Mouse (Mus musculus): ENCODE results near the gene Ascc1.

Gene Ascc1

DNA sequence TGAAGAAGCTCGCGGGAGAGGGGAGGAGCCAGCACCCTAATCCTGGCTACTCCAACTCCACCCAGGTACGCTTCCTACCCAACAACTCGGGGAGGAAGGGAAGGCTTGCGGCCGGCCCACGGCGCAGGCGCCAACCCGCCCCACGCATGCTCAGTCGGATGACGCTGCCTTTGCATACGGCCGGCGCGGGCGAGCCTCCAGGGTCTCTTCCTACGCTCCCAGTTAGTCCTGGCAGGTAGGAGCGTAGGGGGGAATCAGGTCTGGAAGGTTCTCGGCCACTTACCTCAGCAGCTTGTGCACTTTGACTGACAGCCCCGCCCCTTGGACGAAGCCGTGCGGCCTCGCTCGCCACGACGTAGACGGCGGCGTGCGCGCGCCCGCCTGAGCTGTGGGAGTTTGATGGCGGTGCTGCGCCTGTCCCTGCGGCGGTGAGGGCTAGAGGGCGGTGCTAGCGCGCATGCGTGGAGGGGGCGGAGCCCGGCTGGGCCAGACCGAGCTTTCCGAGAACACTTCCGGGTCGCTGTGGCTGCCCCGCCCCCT, at the start of gene Ascc1, which contains the start of gene Anapc16:
TSS of gene Ascc1 (plus strand) at position 133 of the 540 bp plus-strand sequence.
TSS of gene Anapc16 (minus strand) at position 463 of the 540 bp plus-strand sequence.
- peak; percentile 95 for DNase-seq (ENCODE audit: low spot score in 2 of 2)

DNA sequence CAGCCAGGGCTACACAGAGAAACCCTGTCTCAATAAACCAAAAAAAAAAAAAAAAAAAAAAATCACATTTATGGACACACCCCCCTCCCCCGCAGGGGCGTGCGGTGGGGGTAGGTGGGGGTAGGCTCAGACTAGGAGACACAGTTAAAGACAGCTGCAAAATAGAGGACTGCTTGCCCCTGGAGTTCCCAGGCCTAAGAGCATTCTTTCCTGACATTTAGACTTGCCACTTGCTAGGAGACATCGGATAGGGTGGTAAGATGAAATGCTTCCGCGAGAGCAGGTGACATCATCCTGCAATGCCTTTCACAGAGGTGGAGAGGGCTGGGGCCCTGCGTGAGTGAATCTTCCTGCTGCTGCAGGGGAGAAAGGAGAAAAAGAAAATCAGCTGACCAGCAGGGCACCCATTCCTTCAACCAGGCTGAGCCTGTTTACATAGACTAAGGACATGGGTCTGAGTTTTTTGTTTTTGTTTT, 49.0 kb upstream of the Ascc1 start:
- DNase-seq (ENCODE audit: low spot score in 2 of 2), result no peak

DNA sequence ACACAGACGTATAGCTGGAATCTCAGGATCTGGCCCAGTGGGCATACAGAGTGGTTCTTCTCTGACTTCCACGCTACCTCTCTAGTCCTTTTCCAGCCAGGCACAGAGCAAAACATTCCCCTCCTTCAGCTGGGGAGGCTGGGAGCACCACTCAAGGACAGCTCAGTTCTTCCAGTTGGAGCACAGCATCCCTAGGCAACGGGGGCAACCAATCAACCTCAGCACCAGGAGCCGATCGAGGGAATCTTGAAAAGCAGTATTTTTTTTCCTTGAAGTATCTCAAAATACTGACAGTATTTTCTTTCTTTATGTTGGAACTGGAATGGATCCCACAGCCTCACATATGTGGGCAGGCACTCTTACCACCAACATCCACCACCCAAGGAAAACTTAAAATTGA, 45.9 kb upstream of the Ascc1 start:
- DNase-seq (ENCODE audit: low spot score in 2 of 2), result no peak

DNA sequence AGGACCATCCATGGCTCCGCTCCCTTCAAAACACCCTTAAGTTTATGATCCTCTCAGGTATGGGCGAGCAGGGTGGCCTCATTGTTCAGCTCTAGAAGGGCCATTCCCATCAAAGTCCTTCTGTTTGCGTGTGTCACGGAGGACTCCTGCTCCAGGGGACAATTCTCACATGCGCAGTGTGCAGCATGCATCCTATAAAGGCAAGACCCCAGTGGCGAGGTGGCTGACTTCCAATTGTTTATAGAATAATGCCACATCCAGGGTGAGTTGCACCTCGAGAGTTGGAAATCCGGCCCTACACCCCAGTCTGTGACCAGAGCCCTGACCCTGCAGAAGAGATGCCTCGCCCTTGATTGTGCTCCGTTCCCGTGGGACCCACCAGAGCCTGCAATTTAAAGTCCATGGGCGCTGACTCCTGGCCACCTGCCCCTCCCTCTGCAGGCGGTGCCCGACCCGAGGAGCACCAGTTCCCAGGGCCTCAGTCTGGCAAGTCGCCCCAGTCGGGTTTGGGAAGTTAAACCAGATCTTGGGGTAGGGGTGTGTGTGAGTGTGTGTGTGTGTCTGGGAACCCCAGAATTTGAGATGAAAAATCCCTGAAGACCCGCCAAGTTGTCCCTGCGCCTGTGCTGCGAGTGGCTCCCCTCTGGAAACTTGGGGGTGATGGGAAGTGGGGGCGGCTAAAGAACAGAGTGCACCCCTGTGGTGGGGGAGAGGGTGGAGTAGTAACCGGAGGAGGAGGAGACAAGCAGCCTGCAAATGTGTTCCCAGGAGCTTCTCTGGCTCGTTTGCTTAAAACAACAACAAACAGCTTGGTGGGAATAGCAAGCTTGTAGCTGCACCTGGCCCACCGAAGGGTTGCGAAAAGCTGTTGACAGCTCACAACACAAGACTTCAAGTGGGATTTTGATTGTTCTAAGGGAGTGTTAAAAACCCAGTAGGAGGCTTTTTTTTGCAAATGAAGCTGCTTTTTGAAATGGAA, 45.1 kb upstream of the Ascc1 start:
- no peak for DNase-seq (ENCODE audit: low spot score in 2 of 2)

DNA sequence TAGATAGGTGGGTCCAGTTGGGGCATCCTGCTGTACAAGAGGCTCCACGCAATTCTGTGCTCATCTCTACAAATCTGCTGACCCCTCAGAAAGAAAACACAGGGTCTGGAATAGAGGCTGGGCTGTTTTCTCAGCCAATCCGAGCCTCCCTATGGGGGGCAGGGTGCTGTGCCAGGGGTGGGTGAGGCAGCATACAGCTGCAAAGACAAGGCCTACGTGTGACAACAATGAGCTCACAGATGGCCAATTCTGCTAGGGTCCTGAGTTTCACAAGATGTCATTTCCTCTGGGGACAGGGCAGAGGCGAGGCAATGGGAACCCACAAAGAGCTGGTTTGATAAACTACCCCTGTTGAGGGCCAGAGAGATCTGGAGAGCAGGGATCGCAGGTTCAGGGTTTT, 44.1 kb upstream of the Ascc1 start:
- DNase-seq (ENCODE audit: low spot score in 2 of 2), result no peak

DNA sequence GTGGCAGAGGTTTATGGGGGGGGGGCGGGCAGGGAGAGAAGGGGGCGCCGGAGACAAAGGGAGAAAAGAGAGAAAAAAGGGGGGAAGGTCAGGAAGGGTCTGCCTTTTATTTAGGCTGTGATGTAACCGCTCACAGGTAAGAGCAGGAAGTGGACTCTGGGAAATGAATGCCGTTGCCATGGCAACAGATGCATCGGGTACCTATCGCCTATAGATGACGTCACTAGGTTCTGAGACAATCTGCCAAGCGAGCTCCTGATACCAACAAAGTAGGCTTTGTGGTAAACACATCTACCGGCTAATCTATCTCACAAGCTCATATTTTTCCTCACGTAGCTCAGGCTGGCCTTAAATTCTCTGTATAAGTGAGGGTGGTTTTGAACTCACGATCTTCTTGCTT, 43.1 kb upstream of the Ascc1 start:
- DNase-seq (ENCODE audit: low spot score in 2 of 2), result no peak

DNA sequence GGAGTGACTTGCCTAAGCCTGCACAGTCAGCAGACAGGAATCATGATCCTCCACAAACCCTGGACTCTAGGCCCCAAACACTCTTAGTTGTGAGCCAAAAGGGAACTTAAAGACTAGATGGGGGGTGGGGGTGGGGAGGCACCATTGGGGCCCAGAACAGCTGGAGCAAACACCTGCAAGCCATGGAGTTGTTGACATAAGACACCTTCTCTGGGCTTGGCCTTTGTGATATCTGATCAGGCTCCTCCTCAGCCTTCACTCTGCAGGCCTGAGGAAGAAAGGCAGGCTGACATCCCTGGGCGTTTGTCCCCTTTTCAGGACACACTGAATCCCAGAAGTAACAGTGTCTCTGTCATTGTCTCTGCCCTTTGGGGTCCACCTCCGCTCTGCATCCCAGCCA, 39.0 kb upstream of the Ascc1 start:
- DNase-seq (ENCODE audit: low spot score in 2 of 2), result no peak

DNA sequence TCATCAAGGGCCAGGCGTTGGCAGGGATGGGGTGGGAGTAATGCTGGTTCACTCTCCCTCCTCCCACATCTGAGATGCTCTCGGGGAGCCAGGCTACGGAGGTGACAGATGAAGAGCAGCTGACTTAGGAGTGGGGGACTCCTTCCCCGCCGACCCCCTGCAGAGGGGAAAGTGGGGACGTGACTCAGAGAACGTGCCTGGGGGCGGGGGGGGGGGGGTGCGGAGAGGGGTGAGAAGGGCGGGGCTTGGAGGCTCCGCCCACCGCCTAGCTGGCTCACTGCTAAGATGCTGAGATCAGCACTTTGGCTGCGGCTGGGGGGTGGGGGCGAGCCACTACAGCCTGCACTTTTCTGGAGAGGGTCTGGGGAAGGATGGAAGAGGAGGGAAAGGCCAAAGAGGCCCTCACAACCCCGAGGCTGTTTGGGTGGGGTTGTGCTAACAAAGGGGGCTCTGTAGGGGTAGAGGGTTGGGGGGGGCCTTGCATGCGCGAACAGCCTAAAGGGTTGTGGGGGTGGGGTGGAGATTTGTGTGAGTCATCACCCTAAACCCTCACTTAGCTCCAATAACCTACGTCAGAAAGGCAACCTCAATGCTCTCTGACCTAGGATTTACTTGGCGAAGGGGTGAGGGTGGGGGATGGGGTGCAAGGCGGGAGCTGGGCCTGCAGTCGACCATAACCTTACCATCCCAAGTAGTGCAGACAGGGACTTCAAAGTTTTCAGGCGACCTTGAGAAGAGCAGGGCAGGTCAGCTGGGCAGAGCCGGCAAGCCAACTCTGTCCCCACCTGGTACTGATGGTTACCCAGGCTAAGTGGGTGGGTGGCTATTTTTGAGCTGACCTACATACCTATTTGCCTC, 37.9 kb upstream of the Ascc1 start:
- DNase-seq (ENCODE audit: low spot score in 2 of 2), result no peak

DNA sequence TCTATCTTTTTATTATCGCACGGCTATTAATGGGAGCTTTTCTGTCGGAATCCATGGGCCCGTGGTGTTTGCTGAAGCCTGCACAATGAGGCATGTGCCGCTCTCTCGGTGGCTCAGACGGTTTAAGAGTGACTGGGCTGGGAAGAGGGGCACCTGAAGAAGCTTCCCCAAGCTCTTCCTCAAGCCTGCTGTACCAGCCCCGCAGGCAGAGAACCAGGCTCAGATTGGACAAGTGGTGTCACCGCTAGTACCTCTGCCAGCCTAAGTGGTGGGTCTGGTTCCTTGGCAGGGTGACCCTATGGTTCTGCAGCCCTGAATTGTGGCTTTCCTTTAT, 37.3 kb upstream of the Ascc1 start:
- DNase-seq (ENCODE audit: low spot score in 2 of 2), result no peak

DNA sequence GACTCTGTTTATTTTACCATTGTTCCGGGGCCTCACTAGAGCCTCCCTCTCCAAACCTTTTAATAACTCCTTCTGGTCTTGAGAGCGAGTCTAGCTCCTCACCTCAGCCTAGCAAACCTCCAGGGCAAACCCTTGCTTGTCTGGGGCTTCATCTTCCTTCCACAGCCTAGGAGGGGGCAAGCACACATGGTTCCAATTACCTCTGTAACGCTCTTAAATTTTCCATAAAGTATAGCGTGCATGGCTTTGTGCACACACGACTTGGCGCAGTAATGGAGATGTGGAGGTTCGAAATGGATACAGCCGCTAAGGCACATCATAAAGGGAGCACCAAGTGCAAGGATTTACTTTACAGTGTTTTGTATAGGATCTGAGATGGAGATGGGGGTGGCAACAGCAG, 36.8 kb upstream of the Ascc1 start:
- DNase-seq (ENCODE audit: low spot score in 2 of 2), result no peak

DNA sequence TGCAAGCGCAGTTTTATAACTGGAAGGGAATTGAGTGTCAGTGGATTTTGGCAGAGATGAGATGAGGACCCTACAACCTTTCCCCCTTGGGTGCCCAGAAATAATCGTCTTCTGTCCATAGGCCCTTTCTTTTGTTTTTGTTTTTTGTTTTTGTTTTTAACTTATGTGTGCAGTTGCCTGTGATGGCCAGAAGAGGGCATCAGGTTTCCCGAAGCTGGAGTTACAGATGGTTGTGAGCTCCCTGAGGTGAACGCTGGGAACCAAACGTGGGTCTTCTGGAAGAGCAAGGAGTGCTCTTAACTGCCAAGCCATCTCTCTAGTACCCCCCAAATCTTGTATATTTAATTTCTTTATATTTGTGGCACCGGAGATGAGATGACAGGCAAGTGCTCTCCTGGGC, 35.9 kb upstream of the Ascc1 start:
- DNase-seq (ENCODE audit: low spot score in 2 of 2), result no peak

DNA sequence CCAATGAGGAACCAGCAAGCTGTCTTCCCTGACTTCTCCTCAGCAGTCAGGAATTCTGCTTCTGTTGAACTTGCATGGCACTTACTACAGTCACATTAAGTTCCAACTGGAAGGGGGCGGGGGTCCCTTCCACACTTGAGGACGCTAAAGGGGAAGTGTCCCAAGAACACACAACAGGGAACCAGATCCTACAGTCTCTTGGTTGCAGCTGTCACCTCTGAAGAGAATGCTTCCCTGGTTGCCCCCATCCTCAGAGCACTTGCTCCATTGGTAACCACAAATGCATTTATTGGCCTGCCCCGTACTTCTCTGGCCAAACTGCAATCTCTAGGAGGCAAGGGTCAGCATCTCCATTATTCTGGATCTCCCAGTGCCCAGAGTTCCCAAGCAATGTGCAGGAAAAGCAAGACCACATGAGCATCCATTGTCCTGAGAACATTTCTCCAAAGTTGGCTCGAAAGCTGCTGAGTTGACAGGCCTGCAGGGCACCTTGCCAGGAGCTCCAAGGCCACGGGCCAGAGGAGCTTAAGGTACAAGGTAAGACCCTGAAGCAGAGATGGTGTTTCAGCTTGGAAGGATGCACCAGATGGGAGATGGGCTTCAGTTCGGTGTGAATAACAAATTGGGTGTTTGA, 35.2 kb upstream of the Ascc1 start:
- no peak for DNase-seq (ENCODE audit: low spot score in 2 of 2)

DNA sequence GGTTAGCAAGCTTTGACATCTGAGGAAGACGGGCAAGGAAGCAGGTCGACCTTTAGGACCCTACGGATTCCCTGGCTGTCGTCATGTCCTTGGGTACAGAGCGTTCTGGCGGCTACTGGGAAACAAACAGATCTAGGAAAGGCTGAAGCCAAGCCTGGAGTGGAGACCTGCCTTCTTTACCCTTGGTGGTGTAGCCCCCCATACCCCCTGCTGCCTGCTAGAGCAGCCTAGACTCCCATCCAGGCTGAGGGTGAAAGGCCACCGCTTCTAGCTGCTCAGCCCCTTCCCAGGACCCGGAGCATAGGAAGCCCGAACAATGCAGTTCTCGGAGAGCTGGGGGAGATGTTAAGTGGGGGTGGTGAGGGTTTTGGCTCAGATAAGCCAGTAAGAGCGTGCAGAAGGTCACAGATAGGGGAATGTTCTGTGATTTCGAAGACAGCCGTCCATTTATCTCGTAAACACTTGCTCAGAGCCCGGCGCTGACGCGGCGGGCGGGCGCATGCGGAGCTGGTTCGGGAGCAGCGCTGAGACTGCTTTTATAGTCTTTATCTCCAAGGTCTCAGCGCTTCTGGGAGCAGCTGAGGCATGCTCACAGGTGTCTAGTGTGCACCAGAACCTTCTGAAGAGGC, 32.7 kb upstream of the Ascc1 start:
- peak; percentile 50 to 73 for DNase-seq (ENCODE audit: low spot score in 2 of 2)

DNA sequence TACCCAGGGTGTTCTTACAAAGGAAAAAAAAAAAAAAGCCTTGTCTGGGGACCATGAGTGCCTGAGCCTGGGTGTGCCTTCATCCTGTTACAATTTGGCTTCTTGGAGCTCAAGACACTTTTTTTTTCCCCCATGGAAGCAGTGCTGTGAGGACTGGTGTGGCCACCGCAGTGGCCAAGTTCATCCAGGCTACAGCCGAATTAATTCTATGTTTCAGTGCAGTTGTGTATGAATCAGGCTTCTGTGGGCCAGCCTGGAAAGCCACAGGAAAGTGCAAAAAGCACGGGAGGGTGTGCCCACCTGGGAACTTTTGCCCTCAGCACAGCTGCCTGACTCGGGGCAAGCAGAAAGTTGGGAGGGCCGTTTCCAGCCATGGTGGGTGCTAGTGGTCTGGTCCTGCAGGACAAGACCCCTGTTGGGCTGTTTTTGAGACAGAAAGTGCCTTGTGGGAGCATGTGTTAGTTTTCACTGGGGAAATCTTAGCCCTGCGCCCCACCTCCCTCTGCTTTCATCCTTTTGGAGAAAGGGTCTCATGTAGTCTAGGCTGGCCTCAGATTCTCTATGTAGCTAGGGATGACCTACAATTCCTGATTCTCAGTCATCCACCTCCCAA, 32.0 kb upstream of the Ascc1 start:
- no peak for DNase-seq (ENCODE audit: low spot score in 2 of 2)

DNA sequence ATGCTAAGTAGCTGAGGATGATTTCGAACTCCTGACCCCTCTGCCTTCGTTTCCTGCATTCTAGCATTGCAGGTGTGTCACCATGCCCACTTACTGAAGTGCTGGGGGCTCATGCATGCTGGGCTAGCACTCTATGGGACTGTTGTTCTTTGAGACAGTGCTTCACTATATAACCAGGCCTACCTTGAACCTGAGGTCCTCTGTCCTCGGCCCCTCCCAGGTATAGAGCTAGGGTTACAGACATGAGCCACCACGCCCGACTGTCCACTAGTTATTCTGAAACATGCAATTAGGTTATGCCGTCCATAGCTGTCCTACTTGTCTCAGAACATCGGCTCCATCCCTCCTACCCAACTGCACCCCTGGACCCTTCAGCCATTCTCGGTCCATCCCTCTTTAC, 30.8 kb upstream of the Ascc1 start:
- DNase-seq (ENCODE audit: low spot score in 2 of 2), result no peak

DNA sequence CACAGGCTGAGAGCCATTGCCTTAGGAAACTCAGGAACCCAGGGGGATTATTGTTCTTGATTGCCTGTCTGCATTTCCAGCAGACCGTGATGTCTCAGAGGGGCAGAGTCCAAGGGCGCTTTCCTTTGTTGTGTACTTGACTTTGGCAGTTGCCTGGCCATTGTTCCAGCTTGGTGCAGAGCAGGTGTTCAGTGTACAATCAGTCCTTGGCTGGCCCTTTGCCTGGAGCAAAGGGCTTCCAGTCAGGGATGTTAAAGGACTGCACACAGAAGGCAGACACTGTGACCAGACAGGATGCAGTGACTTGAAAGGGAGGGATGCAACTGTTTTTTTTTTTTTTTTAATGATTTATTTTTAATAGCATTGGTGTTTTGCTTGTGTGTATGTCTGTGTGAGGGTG, 30.1 kb upstream of the Ascc1 start:
- no peak for DNase-seq (ENCODE audit: low spot score in 2 of 2)

DNA sequence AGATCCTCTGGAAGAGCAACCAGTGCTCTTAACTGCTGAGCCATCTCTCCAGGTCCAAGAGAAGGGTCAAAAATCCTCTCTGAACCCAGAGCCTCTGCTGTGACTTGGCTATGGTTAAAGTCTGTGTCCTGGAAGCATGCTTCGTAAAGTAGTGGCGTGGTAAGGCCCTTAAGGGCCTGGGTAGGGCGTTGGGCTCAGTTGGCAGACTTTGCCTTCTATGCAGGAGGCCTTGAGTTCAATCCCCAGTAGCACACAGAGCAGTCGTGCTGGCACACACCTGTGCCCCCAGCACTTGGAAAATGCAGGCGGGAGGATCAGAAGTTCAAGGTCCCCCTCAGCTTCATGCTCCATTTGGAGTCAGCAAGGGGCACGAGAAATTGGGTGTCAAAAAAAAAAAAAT, 29.6 kb upstream of the Ascc1 start:
- no peak for DNase-seq (ENCODE audit: low spot score in 2 of 2)

DNA sequence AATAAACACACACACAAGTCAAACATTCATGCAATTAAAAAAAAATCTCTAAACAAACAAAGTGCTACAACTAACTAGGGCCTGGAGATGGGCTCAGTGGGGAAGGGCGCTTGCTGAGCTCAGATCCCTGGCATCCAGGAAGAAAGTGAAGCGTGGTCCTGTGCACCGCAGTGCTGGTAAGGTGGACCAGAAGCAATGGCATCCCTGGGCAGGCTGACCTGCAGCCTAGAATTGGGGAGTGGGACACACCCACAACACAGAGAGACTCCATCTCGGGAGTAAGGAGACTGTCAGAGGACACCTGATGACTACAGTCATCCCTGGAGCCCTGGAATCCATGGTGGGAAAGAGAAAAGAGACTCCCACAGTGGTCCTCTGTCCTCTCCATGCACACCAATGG, 29.2 kb upstream of the Ascc1 start:
- no peak for DNase-seq (ENCODE audit: low spot score in 2 of 2)

DNA sequence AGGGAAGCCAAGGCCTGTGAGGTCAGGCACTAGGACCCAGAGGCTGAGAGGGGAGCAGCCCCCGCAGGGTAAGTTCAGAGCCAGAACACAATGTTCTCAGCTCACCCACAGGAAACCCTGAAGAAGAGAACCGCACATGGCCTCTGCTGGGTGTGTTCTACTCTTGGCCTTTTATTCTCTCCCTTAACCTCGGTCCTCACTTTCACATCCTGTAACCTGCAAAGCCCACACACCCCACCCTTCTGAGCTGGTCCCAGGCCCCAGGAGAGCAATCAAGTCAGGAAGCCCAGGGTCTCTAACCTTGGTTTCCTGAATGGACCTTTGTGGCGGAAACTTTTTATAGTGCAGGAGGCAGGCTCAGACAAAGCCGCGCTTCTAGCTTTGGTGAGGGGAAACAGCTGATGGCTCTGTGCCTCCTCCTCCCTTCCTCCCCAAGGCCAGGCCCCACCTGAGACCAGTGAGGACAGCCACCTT, 28.4 kb upstream of the Ascc1 start:
- peak in 1 of 2 experiments; percentile 72 for DNase-seq (ENCODE audit: low spot score in 2 of 2)

DNA sequence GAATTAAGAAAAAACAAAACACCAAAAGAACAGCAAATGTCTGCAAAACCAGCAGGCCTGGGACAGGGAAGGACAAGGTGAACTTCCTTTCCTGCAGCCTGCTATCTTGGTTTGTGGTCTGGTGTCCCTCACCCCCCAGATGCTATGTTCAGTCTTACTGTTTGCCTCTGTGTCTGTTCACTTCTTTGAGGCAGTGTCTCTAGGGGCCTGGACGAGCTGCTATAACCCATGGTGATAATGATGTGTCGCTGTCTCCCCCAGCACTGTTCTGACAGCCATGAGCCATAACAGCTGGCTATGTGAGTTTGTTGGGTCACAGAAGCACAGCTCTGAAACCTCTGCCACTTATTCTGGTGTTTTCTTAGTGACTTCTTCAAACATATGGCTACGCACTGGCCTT, 27.8 kb upstream of the Ascc1 start:
- no peak for DNase-seq (ENCODE audit: low spot score in 2 of 2)

DNA sequence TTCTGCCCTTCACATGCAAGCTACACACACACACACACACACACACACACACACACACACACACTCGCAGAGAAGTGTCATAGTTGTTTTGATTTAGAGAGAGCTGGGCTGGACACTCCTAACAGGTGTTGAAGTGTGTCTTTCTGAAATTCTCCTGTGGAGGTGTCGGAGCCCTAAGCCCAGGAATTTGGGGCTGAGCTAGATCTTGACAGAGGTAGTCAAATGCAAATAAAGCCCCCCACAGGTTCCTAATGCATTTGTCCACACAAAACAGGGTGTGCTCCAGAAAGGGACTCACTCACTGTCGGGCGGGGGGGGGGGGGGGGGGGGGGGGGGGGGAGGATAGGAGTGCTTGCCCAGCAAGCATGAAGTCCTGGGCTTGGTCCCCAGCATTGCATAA, 25.5 kb upstream of the Ascc1 start:
- DNase-seq (ENCODE audit: low spot score in 2 of 2), result no peak

Measured in urinary bladder, adult 18-20 months (tissue).